Mouse (Mus musculus): ENCODE results near the gene Tmem126b.

Gene Tmem126b

DNA sequence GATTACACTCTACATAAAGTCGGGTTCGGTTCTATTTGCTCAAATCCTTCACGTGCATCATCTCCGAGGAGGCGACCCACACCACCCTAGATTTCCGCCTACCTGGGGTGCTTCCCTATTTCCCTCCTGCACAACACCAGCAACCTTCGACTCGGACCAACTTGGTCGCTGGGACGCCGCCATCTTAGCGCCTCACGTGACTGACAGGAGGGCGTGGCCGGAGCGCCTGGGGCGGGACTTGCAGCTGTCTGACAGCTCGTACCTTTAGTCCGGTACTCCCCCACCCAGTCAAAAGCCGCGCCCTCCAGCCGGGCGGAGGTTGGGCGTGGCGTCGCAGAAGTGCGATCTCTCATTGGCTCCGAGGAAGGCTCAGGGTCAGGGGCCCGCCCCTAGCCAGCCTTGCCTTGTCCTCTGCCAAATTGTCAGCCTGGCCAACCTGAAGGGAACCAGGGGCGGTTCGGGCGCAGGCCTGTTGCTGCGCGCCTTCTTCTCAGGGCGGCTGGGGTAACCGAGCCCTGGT, at the start of gene Tmem126b:
TSS of gene Tmem126b (minus strand) at position 209 of the 520 bp plus-strand sequence.
- peak; percentile 99 for DNase-seq

DNA sequence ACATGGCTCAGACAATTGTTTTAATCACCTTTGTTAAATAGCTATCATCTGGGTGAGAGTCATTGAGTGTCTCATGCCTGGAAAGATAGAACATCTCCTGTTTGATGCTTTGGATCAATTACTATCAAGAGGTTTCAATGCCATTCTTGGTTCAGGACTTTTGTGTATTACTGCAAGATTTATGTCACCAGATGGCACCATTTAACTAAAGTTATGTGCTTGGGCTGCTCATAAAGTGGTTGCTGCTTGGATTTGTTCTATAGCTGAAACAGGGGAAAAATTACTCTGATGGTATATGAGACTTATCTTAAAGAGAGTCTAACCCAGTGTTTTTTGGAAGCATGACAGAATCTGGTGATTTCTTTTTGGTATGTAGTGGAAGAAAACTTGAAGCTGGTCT, 36.5 kb upstream of the Tmem126b start:
- no peak for DNase-seq

DNA sequence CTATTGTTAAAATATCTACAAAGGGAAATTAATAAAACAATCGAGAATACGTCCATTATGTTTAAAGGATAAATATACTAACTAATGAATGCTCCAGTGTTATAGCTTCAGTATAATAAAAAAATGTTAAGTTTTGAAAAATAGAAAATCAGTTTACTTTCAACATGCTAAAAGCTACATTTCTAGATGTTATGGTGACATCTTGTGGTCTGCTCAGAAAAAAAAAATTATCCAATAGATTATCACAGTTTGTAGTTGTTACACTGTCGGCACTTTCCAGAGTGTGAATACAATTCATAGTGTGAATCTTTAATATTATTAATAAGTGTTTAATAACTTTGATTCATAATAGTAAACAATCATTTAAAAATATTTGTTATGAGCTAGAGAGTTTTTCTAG, 32.3 kb upstream of the Tmem126b start:
- DNase-seq = no peak

DNA sequence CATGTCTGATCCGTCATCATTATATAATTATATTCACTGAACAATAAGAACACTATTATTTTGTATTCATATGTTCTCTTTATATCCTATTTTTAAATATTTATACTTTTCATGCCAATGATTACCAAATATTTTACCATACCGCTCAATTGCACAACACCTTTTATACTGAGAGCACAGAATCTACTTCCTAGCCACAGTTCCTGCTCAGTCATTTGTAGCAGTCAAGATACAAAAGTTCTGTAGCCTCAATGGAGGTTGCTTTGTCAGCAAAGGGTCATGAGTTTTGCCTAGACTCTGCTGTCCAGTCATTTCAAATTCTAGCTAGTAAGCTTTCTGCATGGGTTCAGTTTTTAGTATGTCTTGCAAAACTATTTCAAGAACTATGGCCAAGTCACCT, 6.8 kb upstream of the Tmem126b start:
- no peak for DNase-seq

DNA sequence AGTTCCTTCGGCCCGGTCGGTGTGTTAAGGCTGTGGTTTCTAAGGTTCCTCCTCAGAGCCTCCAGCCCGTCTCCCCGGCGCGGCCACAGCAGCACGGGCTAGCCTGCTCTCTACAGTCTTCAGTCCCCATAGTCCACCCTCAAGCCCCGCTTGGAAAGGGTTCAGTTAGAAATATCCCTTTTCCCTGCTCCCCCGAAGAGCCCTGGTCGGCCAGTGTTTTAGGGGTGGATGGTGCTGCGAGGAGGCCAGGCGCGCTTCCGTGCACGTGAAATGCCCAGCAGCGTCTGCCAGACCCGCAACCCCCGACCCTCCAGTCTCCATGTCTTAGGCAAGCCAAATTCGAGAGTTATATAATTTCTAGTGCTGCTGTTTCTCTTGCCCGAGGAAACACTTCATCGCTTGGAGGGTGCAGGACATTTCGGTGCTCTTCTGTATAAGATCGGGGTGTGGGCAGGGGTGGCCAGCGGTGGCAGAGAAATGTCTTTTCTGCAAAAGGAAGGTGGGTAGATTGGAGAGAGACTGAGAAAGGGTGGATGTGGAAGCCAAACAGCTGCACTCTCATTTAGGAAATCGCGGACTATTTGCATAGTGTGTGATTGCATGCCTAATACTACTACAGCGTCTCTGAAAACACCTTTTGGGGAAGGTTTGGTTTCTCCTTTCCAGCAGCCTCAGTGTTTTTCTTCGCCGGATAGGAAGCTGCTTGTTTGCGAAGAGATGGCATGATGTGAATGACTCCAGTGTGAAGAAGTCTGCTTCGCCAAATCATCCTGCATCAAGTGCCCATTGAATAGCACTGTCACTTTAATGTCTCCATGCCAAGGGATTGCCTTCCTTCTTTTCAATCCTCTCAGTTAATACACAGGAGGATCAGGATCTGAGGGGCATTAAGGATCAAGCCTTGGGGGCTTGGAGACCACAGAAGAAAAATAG, 778 bp upstream of the Tmem126b start, which contains the start of gene Dlg2:
TSS of gene Dlg2 (plus strand) at position 360 of the 933 bp plus-strand sequence.
- no peak for DNase-seq

DNA sequence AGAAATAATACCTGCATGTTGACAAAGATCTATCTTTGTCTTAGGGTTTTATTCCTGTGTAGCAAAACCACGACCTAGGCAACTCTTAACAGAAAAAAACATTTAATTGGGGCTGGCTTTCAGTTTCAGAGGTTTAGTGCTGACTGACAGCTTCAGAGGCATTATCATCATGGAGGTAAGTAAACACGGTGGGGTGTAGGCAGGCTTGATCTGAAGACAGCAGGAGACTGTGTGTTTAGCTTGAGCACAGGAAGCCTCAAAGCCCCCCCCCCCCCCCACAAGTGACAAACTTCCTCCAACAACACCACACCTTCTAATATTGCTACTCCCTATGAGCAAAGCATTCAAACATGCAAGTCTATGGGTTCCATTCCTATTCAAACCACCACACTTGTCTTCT, 2.3 kb downstream of the Tmem126b start:
- no peak for DNase-seq

DNA sequence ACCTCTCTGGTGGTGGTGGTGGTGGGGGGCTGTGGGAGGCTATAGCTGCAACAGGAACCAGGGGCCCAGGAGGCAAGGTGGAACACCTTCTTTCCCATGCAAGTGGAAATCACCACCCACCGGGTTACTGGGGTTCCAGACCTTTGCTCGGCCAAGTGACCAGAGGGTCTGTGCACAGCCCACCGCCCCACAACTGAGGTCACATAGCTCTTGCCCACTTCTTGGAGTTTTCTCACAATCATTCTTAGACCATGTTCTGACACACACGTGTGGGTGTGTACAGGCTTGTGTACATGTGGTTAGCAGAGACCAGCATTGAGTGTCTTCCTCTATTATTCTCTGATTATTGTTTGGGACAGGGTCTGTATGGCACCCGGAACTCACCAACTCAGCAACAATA, 14.4 kb downstream of the Tmem126b start:
- no peak for DNase-seq

DNA sequence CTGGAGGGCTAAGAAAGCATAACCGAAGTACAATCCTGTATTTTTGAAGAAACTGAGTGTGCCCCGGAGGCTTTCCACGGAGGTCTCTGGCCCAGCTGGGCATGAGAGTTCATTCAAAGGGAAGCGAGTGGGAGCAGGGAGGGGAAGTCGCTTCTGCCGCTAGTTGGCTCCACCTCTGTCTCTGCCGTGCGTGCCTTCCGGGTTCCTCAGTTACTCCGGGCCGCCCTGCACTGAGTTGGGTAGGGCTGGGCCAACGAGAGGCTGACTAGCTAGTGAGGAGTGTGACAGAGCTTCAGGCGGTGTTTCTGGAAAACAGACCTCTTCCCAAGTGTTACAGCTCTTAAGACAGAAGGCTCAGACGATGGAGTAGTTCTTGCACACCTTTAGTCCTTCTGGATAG, 14.9 kb downstream of the Tmem126b start:
- DNase-seq = peak; percentile 43

DNA sequence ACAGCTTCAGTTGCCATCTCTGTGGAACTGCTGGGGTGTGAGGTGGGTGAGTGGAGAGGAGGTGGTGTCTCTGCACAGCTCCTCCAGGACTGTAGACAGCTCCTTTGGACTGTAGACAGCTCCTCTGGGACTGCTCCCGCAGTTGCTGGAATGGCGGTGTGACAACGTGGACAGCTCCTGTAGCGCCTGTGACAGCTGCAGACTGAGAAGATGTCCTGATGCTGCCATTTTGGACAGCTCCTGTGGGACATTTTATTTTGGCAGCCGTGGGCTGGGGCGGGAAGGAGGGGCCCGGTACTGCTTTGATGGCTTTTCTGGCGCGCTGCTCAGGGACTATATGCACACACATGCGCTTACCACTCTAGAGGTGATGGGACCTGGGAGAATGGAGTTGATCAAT, 15.5 kb downstream of the Tmem126b start:
- peak; percentile 37 for DNase-seq

DNA sequence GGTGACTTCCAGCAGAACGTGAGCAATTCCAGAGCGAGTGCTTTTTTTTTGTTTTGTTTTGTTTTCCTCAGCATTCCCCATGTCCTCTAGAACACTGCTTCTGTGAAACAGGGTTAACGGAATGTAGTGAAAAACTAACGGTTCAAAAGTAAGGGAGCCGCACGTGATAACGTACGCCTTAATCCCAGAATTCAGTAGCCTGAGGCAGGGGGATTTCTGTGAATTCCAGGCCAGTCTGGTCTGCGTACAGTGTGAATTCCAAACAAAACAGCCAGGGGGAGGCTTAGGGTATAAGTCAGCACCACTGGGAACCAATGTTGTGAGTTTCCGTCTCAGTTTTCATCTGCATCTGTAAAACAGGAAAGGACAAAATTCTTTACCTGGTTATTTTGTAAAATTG, 18.3 kb downstream of the Tmem126b start:
- peak; percentile 33 for DNase-seq

DNA sequence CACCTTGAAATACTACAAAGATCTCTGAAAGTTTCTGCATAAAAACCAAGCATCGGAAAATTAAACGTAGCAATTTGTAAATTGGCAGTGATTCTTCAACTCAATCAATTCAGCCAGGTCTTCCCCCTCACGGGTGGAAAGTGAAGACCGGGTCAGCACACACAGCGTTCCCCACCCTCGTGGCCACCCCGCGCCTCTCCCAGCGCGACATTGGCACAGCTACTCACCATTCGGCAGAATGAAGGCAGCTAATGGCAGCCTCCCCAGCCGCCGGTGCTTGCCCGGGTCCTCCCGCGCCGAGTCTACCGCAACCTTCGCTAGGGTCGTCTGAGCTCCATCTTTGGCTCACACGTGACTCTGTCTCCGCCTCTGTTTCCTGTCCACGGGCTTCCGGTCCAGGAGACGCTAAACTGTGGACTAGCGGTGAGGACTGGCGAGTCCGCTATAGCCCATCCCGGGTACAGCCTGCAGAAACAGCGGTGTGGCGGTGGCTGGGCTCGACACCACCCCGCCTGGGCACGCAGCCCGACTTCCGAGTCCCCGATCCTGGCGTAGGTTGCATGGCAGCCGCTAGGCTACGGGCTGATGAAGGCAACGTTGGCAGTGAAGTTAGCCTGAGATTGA, 18.8 kb downstream of the Tmem126b start, which contains the start of gene Tmem126a:
TSS of gene Tmem126a (minus strand) at position 385 of the 624 bp plus-strand sequence.
- DNase-seq = peak; percentile 90

DNA sequence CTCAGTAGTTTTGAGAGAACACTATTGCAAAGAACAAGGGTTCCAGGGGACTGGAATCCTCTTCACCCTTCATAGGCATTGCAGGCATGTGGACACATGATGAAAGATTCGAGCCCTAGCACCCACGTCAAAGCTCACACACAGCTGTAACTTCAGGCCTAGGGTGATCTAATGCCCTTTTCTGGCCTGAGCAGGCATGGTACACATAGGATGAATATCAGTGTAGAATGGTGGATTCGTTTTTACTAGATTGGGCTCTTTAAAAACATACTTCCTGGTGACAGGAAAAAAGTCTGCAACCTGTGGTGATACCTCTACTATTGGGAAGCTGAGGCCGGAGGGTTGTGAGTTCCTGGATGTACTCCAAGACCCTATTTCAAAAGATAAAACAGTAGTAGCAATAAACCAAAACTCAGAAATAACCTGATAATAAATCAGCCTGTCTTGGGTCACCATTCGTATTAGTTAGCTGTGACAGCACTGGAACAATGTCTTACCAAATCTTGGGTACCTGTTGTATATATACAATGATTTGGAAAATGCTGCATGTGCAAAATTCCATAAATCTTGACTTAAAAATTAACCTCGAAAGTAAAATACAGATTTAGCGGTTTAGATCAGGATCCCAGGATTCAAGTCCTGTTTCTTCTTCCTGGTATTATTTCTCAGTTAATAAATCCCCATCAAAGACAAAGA, 19.5 kb downstream of the Tmem126b start:
- no peak for DNase-seq

DNA sequence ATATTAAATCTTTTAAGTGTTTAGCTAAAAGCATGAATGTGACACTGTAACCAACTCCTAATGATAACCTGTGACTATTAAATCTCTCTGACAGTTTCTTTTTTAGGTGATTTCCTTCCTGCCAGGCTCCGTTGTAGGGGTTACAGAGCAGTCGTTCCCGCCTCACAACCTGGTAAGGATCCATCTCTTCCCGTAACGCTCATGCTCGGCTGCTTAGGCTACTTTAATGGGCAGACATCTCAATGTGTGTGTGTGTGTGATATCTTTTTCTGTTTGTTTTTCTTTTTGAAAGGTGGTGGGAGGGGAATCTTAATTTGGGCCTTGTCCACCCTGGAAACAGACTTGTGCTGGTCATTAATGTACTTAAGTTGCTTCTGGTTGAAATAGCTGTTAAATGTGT, 31.6 kb downstream of the Tmem126b start:
- no peak for DNase-seq

DNA sequence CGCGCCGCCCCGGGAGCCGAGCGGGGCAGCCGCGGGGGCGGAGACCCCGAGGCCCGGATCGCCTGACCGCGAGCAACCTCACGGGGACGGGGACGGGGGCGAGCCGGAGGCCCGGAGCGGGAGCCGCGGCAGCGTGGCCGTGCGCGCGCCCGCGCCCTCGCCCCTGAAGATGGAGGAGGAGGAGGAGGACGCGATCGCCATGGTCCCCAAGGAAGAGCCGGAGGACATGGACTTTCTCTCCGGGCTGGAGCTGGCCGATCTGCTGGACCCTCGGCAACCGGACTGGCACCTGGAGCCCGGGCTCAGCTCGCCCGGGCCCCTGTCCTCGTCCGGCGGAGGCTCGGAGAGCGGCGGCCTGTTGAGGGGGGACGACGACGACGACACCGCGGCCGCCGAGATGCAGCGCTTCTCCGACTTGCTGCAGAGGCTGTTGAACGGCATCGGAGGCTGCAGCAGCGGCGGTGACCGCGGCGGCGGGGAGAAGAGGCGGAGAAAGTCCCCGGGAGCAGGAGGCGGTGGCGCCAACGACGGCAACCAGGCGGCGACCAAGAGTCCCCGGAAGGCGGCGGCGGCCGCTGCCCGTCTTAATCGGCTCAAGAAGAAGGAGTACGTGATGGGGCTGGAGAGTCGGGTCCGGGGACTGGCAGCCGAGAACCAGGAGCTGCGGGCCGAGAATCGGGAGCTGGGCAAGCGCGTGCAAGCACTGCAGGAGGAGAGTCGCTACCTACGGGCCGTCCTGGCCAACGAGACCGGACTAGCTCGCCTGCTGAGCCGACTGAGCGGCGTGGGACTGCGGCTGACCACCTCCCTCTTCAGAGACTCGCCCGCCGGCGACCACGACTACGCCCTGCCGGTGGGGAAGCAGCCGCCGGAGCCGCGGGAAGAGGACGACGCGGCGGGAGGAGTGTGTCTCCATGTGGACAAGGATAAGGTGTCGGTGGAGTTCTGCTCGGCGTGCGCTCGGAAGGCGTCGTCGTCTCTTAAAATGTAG, 32.4 kb downstream of the Tmem126b start:
- peak; percentile 84 for DNase-seq

DNA sequence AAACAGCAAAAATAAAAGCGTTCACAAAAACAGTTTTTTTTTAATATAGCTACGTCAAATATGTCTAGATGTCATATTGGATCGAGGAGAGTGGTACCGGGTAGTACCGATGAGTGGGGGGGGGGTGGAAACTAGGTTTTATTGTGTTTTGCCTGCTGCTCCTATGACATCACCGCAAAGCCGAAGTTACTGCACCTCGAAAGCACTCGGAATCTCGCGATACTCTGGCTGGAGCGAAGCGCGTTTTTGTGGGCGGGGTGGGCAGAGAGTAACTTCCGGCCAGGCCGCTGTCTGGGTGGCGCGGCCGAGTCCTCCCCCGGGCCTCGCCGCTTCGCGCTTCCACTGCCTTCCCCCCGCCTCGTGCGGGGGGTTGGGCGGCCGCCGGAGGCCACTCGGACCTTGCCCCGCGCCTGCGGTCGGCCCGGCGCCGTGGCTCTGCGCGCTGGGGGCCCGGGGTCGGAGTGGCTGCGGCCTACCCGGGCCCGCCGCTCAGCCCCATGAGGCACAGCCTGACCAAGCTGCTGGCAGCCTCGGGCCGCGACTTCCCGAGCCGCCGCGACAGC, 33.2 kb downstream of the Tmem126b start, which contains the start of gene Crebzf:
TSS of gene Crebzf (plus strand) at position 212 of the 563 bp plus-strand sequence.
- DNase-seq = peak; percentile 98

DNA sequence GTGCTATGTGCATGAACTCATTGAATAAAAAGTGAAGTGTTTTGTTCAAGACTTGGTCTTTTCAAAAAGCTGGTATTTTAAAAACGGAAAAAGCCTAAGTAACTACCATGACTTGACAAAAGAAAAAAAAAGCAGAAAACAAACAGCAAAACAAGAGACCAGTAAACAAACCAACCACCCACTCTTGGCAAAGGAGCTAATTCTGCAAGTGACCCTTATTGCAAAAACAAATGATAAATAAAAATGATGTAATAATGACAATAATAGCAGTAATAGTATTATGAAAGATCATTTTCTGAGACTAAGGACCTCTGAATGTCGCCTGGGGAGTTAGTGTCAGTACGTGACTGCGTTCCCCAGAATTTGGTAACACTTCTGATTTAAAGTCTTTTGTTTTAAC, 33.7 kb downstream of the Tmem126b start:
- DNase-seq = no peak

DNA sequence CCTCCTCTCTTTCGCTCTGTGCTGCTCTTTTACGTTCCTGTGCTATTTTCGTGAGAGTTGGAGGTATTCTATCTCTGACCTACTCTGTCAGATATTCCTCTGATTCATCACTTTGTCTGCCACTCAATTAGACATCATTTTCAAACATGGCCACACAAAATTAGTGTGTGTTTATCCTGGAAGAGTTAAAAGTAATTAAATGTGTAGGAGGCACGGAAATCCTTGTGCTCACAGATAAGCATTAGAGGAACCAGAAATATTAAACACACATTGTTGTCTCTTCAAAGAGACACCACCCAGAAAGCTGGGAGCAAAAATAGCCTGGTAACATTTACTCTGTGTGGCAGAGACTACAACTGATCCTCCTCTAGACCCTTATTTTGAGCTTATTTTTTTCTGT, 35.8 kb downstream of the Tmem126b start:
- DNase-seq = no peak

DNA sequence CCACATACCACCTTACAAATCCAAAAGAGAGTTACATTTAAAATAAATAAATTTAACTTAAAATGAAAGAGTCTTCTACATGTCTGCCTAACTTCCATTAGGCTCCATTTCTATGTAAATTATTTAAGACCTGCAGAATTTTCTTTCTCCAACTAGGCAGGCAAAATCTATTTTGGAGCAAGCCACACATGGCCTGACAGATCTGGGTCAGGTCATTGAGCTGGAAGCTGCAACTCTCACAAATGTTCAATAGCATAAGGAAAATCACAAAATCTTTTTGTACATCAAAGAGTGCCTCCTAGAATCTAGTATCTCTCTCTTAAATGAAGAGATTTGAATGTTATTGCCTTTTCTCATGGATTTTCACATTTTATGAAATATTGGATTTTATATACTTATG, 43.6 kb downstream of the Tmem126b start:
- no peak for DNase-seq

DNA sequence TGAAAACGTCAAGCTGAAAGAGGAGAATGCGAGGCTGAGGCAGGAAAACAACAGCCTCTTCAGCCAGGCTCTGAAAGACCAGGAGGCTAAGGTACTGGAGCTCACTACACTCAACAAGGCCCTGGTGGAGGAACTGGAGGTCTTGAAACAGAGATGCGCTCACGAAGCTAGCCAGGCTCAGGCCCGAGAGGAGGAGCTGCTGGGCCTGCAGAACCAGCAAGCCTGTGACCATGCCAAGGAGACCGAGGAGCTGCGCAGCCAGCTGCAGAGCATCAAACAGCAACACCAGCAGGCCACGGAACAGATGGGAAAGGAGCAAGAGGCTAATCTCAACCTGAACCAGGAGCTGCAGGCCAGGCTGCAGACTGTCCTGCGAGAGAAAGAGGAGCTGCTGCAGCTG, 48.8 kb downstream of the Tmem126b start:
- no peak for DNase-seq

DNA sequence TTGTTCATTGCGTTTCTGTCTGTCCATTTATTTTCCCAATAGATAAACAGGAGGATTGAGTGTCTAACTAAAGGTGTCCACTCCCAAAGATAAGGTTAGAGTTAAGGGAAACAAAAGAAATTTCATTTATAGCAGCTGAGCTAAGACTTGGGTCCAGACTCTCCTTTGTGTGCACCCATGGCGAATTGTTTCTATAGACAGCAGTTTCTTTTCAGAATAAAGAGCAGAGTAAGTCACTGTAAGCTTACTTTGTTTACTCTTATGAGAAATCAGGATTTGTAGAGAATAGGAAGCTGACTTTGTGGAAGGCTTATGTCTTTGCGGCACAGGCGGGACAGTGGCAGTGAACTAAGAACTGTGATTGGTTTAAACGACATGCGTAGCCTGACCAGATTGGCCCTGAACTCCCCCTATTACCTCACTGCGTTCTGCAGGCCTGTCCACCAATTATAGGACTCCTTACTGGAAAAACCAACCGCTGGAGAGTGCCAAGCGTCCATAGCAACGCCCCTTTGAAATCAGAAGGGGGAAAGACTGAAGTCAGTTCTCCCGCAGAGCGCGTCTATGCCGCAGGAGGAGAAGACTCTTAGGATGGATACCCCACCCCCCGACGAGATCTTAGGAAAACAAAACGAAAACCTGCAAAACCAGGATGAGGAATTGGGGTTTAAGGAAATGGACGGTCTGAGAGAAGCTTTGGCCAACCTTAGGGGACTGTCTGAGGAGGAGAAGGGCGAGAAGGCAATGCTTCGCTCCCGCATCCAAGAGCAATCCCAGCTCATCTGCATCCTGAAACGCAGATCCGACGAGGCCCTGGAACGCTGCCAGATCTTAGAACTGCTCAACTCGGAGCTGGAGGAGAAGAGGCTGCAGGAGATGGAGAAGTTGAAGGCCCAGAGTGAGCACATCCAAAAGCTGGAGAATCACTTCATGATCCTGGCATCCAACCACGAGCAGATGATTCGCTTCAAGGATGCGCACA, 49.5 kb downstream of the Tmem126b start, which contains the start of gene Ccdc89:
TSS of gene Ccdc89 (plus strand) at position 558 of the 982 bp plus-strand sequence.
- peak; percentile 87 for DNase-seq

All from kidney, postnatal 10 days (tissue).